Mouse (Mus musculus): Measurements from ENCODE around the gene Haao.

GRCm38 (mm10) chr17:83819503-83819902 is 28.3 kb downstream of the Haao start:
- TF ChIP-seq USF1 (IDR thresholded peaks at IDR 0.05; ENCODE audit: low read depth) = no peak
- no peak for TF ChIP-seq MYOD1 (IDR thresholded peaks at IDR 0.05; ENCODE audit: control insufficient read depth in 1 of 3, insufficient read length in 2 of 3, low read depth in 2 of 3)
- TF ChIP-seq MAX (IDR thresholded peaks at IDR 0.05; ENCODE audit: low read depth) = no peak
- TF ChIP-seq POLR2A (IDR thresholded peaks at IDR 0.05; ENCODE audit: insufficient read length, low read depth) = no peak
- no peak for TF ChIP-seq CEBPB (IDR thresholded peaks at IDR 0.05; ENCODE audit: insufficient read depth, poor library complexity, severe bottlenecking)
